Mouse (Mus musculus): Measurements from ENCODE around the gene Mlx. TPM values are rescaled to one million over a fixed set of nuclear protein-coding genes. Genes with fewer than 3 reads are reported as not detected.

Gene Mlx
- polyA plus RNA-seq, 1 experiment from 2014 or later, result 53.8 TPM

Small RNA genes lying within 50 kb of the gene (microRNA-seq; reads per million reads assigned to microRNA genes)
- gene Gm27626, result not detected

Other genes starting within 250 kb of the Mlx start
- gene Stat5b, start 236.6 kb upstream of the Mlx start, polyA plus RNA-seq (2015; fragmentation: Nextera tagmentation; extraction: Ambion mirVana), result 23.4 and 25.5 TPM in 2 replicates
- gene Stat5a, start 227.9 kb upstream of the Mlx start, polyA plus RNA-seq (2015; fragmentation: Nextera tagmentation; extraction: Ambion mirVana), result 9.4 and 12.0 TPM in 2 replicates
- 72.9 and 85.2 TPM in 2 replicates for gene Stat3, start 147.7 kb upstream of the Mlx start, polyA plus RNA-seq (2015; fragmentation: Nextera tagmentation; extraction: Ambion mirVana)
- gene Cavin1, start 116.4 kb upstream of the Mlx start, polyA plus RNA-seq (2015; fragmentation: Nextera tagmentation; extraction: Ambion mirVana), result 368 and 413 TPM in 2 replicates
- gene Atp6v0a1, start 77.8 kb upstream of the Mlx start, polyA plus RNA-seq (2015; fragmentation: Nextera tagmentation; extraction: Ambion mirVana), result 39.5 and 43.6 TPM in 2 replicates
- 12.7 and 16.4 TPM in 2 replicates for gene Naglu, start 17.3 kb upstream of the Mlx start, polyA plus RNA-seq (2015; fragmentation: Nextera tagmentation; extraction: Ambion mirVana)
- gene Hsd17b1, start 8.9 kb upstream of the Mlx start, polyA plus RNA-seq (2015; fragmentation: Nextera tagmentation; extraction: Ambion mirVana), result 0.14 TPM in 1 of 2 replicates, not detected in the other
- gene Coasy, start 4.7 kb upstream of the Mlx start, polyA plus RNA-seq (2015; fragmentation: Nextera tagmentation; extraction: Ambion mirVana), result 40.3 TPM in 2 replicates
- 27.4 and 28.0 TPM in 2 replicates for gene Psmc3ip, start 8.2 kb downstream of the Mlx start, polyA plus RNA-seq (2015; fragmentation: Nextera tagmentation; extraction: Ambion mirVana)
- 20.6 and 28.0 TPM in 2 replicates for gene Retreg3, start 32.6 kb downstream of the Mlx start, polyA plus RNA-seq (2015; fragmentation: Nextera tagmentation; extraction: Ambion mirVana)
- gene Tubg1, start 32.7 kb downstream of the Mlx start, polyA plus RNA-seq (2015; fragmentation: Nextera tagmentation; extraction: Ambion mirVana), result 62.7 and 65.6 TPM in 2 replicates
- 5.7 and 6.8 TPM in 2 replicates for gene Tubg2, start 68.6 kb downstream of the Mlx start, polyA plus RNA-seq (2015; fragmentation: Nextera tagmentation; extraction: Ambion mirVana)
- 1.2 and 1.4 TPM in 2 replicates for gene Cntnap1, start 83.2 kb downstream of the Mlx start, polyA plus RNA-seq (2015; fragmentation: Nextera tagmentation; extraction: Ambion mirVana)
- gene Plekhh3, start 84.1 kb downstream of the Mlx start, polyA plus RNA-seq (2015; fragmentation: Nextera tagmentation; extraction: Ambion mirVana), result 21.7 and 22.1 TPM in 2 replicates
- 0.14 and 0.36 TPM in 2 replicates for gene Ccr10, start 88.2 kb downstream of the Mlx start, polyA plus RNA-seq (2015; fragmentation: Nextera tagmentation; extraction: Ambion mirVana)
- gene Ezh1, start 139.2 kb downstream of the Mlx start, polyA plus RNA-seq (2015; fragmentation: Nextera tagmentation; extraction: Ambion mirVana), result 15.6 and 17.6 TPM in 2 replicates
- gene Ramp2, start 158.8 kb downstream of the Mlx start, polyA plus RNA-seq (2015; fragmentation: Nextera tagmentation; extraction: Ambion mirVana), result 99.6 and 110 TPM in 2 replicates
- gene Vps25, start 166.4 kb downstream of the Mlx start, polyA plus RNA-seq (2015; fragmentation: Nextera tagmentation; extraction: Ambion mirVana), result 112 and 120 TPM in 2 replicates
- gene Wnk4, start 173.3 kb downstream of the Mlx start, polyA plus RNA-seq (2015; fragmentation: Nextera tagmentation; extraction: Ambion mirVana), result 7.9 and 9.9 TPM in 2 replicates
- gene Cntd1, start 191.7 kb downstream of the Mlx start, polyA plus RNA-seq (2015; fragmentation: Nextera tagmentation; extraction: Ambion mirVana), result 0.70 and 1.3 TPM in 2 replicates
- gene Coa3, start 191.8 kb downstream of the Mlx start, polyA plus RNA-seq (2015; fragmentation: Nextera tagmentation; extraction: Ambion mirVana), result 148 and 154 TPM in 2 replicates
- 128 and 137 TPM in 2 replicates for gene Becn1, start 215.0 kb downstream of the Mlx start, polyA plus RNA-seq (2015; fragmentation: Nextera tagmentation; extraction: Ambion mirVana)
- gene Psme3, start 228.9 kb downstream of the Mlx start, polyA plus RNA-seq (2015; fragmentation: Nextera tagmentation; extraction: Ambion mirVana), result 116 and 125 TPM in 2 replicates
- 1.0 and 1.2 TPM in 2 replicates for gene Aoc2, start 237.8 kb downstream of the Mlx start, polyA plus RNA-seq (2015; fragmentation: Nextera tagmentation; extraction: Ambion mirVana)
- 0.90 and 1.5 TPM in 2 replicates for gene Aoc3, start 243.3 kb downstream of the Mlx start, polyA plus RNA-seq (2015; fragmentation: Nextera tagmentation; extraction: Ambion mirVana)

Measured in limb, embryonic 15.5 days (tissue).